Comparison of ENCODE assay signal across 8 mouse cellular contexts in genomic region chr1:34750061-34751054, GRCm38 (mm10).
A peak's percentile ranks its signal among the peaks of the same experiment; 100 is the strongest.
DNase-seq lines count a peak whose midpoint lies in the region; ATAC-seq and TF ChIP-seq lines count a peak whose summit lies in the region.

No protein-coding gene starts in this region.

- 1% methylated on average over 94 of the region's 108 CpGs for whole genome bisulfite sequencing in lung, embryonic 14.5 days
- WGBS in forebrain, embryonic 13.5 days = under 1% methylated on average over 82 of the region's 108 CpGs
- under 1% methylated on average over 89 of the region's 108 CpGs for WGBS in limb, embryonic 11.5 days

- H3K27ac ChIP-seq in lung, embryonic 14.5 days (ENCODE audit: low read depth) = no peak overlapping the region
- H3K27ac ChIP-seq in forebrain, embryonic 13.5 days = no peak overlapping the region
- no peak overlapping the region for H3K27ac ChIP-seq in limb, embryonic 11.5 days (replicated peaks; ENCODE audit: low read depth, low read length)

- peak; percentile 44 for DNase-seq in lung, embryonic 14.5 days
- DNase-seq in lung, postnatal 25 days (ENCODE audit: low spot score) = no peak
- DNase-seq in cerebellum, adult 18-20 months = peak; percentile 54 to 82
- peak; percentile 53 for DNase-seq in limb, embryonic 11.5 days (ENCODE audit: low spot score)
- peak; percentile 53 for DNase-seq in retina, embryonic 14.5 days (ENCODE audit: low spot score)
- no peak for DNase-seq in T-cell, adult 2 months (ENCODE audit: low spot score)

- peaks cover 40% of the 10 kb centered on the region for H3K27me3 ChIP-seq in lung, embryonic 14.5 days (ENCODE audit: insufficient read depth, low read length)
- peaks cover 44% of the 10 kb centered on the region for H3K27me3 ChIP-seq in forebrain, embryonic 13.5 days
- H3K27me3 ChIP-seq in limb, embryonic 11.5 days (ENCODE audit: control insufficient read depth, insufficient read depth, low read length) = peaks cover 36% of the 10 kb centered on the region

- ATAC-seq in lung, embryonic 14.5 days (ENCODE audit: insufficient read depth) = peak; percentile 68
- ATAC-seq in forebrain, embryonic 13.5 days = peak; percentile 74
- peak; percentile 53; the same call in 1 of the 2 replicates for ATAC-seq in limb, embryonic 11.5 days (ENCODE audit: insufficient number of reproducible peaks, low FRiP score, low TSS enrichment, low read depth)
- no peak for ATAC-seq in megakaryocyte progenitor cell, adult 5-6 weeks (replicated peaks; ENCODE audit: poor library complexity)

- TF ChIP-seq CTCF in lung, embryonic 14.5 days (IDR thresholded peaks at IDR 0.05; ENCODE audit: low read depth) = no peak

- H3K4me1 ChIP-seq in lung, embryonic 14.5 days (ENCODE audit: insufficient read depth) = no peaks in the 10 kb centered on the region
- H3K4me1 ChIP-seq in forebrain, embryonic 13.5 days = peaks cover 22% of the 10 kb centered on the region
- H3K4me1 ChIP-seq in limb, embryonic 11.5 days (ENCODE audit: control insufficient read depth, insufficient read depth, low read length) = peaks cover 16% of the 10 kb centered on the region; the same call in 1 of the 2 replicates

- H3K4me3 ChIP-seq in lung, embryonic 14.5 days (ENCODE audit: low read depth, low read length) = peak overlapping the region; percentile 59
- H3K4me3 ChIP-seq in forebrain, embryonic 13.5 days = peak overlapping the region; percentile 70
- peak overlapping the region; percentile 61 for H3K4me3 ChIP-seq in limb, embryonic 11.5 days (ENCODE audit: low read depth, low read length)

- peak overlapping the region; percentile 54 for H3K9ac ChIP-seq in lung, embryonic 14.5 days
- peak overlapping the region; percentile 73 for H3K9ac ChIP-seq in forebrain, embryonic 13.5 days
- H3K9ac ChIP-seq in limb, embryonic 11.5 days (ENCODE audit: low read length) = peak overlapping the region; percentile 62

- H3K4me2 ChIP-seq in lung, embryonic 14.5 days = peak overlapping the region; percentile 92
- H3K4me2 ChIP-seq in forebrain, embryonic 13.5 days = peak overlapping the region; percentile 98
- peak overlapping the region; percentile 97 for H3K4me2 ChIP-seq in limb, embryonic 11.5 days (ENCODE audit: low read depth, severe bottlenecking)

- H3K36me3 ChIP-seq in lung, embryonic 14.5 days (ENCODE audit: insufficient read depth) = no peaks in the 10 kb centered on the region
- H3K36me3 ChIP-seq in forebrain, embryonic 13.5 days (ENCODE audit: poor library complexity, severe bottlenecking) = no peaks in the 10 kb centered on the region
- no peaks in the 10 kb centered on the region for H3K36me3 ChIP-seq in limb, embryonic 11.5 days (ENCODE audit: control insufficient read depth, insufficient read depth, low read length)

- H3K9me3 ChIP-seq in lung, embryonic 14.5 days (ENCODE audit: low read depth, low read length) = no peaks in the 10 kb centered on the region
- H3K9me3 ChIP-seq in forebrain, embryonic 13.5 days (replicated peaks) = no peaks in the 10 kb centered on the region
- no peaks in the 10 kb centered on the region for H3K9me3 ChIP-seq in limb, embryonic 11.5 days (ENCODE audit: control insufficient read depth, low read length)

Comparison
In these comparisons a context has a peak if more than half of its experiments do, and no peak if none do; other contexts are left out.
1. DNase-seq: peak in lung, embryonic 14.5 days (single experiment), cerebellum, adult 18-20 months (2 of 2), limb, embryonic 11.5 days (single experiment) and retina, embryonic 14.5 days (single experiment); none in lung, postnatal 25 days (single experiment) and T-cell, adult 2 months (single experiment).
2. Peak in every context shown above with its lines, with median percentiles within 50 percentile points of each other: H3K4me2 ChIP-seq, H3K4me3 ChIP-seq and H3K9ac ChIP-seq.